Mouse (Mus musculus) B cell, adult 2 months (primary cell): ENCODE data around the gene Nek6.

Source experiments
- DNase-seq, 2 experiments: peaks; one replicate each; pipeline ENCODE4 v3.0.0; 2022

The Nek6 gene

DNA sequence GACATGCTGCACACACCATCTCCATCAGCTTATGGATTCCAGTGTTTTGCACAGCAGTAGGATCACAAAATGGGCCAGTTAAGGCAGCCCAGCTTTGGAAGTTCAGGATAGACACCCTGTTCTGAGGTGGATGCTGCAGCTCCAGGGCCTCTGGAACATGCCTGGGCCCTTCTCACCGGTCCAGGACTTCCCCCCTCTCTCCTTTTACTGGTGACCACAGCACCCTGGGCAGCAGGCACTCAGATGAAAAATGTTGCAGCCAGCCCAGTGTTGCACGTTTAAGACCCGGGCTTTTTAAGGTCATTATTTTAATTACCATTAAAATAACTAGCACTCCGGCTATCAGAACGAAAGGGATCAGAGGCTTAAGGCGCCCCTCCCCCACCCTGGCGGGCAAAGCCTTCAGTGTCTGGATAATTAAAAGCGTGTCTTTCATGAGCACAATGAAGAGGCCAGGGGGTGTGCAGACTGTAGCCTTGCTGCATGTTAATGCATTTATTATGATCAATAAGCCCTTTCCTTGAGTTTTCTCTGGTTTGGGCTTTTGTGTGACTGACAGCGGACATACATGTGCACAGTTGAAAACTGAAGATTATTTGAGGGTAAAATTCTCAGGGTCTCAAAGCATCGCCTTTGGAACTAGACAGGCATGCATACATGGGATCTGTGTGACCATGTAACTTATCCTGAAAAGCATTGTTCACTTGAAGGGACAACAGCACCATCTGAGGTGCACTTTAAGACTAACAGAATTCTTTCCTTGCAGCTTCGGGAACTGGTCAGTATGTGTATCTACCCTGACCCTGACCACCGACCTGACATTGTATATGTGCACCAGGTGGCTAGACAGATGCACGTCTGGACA lies 73.3 kb downstream of the Nek6 start:
- no peak for DNase-seq

DNA sequence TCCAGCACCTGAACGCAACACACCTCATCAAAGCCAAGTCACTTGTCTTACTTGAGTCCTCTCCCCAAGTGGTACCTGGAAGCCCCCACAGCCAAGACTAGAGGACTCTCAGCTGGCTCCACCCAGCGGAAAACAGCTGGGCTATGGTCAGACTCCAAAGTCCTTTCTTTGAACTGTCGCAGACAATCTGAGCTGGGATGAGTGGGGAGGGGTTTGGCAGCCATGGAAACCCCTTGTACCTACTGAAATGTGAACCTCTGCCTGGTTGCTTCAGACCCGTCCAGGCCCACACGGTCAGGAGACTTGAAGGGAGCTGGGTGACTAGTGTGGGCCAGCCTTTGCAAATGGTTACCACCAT lies 73.9 kb downstream of the Nek6 start:
- DNase-seq: no peak

DNA sequence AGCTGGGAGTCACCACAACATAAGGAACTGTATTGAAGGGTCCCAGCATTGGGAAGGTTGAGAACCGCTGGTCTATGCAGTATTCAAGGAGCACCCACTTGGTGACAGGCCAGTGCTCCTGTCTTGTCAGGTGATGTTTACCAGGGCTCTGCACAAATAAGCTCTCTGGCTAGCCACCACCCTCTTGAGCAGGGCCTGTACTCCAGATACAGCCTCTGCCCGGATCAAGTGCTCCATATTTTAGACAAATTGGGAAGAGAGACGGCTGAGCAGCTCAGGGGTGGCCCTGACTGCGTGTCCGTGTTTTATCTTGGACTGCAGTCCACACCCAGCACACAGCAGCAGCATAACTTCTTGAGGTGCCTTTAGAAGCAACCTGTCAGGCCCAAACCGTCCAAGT lies 75.3 kb downstream of the Nek6 start:
- no peak for DNase-seq

DNA sequence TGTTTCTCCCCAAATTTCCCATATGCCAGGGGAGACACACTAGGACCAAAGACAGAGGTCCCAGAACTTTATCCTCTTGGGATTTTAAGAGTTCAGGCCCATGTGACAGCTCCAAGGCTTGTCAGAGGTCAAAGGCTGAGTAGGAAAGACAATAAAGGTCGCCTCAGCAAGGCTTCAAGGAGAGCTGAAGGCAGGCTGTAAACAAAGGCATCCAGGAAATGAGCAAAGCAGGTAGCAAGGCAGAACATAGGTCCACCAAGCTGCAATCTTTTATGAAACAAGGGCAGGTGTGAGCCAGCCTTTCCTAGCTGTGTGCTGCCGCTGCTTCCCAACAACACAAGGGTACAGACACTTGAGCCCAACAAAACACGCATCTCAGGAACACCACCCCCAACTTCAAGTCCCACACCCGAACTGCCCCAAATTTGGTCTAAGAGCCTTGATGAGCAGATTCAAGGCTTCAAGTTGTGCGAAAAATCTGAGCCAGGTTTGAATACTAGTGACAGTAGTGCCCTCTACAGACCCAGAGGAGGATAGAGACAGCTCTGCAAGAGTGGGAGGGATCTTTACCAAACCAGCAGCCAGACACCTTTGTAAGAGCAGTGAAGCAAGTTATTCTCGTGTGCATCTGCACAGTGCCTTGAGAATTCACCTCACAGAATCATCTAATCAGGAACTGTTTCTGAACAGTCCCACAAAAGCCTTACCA lies 80.5 kb downstream of the Nek6 start:
- DNase-seq: no peak

DNA sequence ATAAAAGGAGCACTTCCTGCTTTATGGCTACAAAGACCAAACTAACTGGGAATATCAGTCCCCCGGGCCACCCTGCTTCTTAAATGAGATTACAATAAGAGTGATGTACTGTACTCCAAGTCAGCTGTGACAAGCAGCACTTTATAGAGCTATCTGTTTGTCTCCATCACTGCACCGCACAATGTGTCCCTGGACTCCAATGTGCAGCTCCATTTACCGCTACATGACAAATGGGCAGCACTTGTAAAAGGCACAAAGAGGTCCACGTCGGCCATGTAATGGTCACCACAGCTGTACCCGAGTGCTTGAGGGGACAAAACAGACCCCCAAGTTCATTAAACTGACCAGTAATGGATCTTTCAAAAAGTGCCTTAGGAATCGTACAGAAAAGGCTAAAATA lies 83.4 kb downstream of the Nek6 start:
- DNase-seq: no peak

DNA sequence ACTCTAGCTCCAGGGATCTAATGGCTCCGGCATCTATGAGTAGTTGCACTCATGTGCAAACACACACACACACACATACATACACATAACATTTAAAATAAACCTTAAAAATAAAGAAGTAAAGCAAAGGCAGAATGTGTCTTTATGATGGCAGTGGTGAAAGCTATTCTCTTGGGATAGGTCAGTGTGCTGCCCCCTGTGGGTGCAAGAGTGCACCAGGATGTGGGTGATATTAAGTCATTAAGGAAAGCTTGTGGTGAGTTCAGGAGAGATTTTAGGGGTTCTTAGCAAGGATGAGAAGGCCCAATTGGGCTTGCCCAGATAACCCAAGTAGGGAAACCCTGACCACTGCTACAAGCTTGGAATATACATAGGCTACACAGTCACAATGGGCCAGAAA lies 86.5 kb downstream of the Nek6 start:
- peak; percentile 46 to 50 for DNase-seq

DNA sequence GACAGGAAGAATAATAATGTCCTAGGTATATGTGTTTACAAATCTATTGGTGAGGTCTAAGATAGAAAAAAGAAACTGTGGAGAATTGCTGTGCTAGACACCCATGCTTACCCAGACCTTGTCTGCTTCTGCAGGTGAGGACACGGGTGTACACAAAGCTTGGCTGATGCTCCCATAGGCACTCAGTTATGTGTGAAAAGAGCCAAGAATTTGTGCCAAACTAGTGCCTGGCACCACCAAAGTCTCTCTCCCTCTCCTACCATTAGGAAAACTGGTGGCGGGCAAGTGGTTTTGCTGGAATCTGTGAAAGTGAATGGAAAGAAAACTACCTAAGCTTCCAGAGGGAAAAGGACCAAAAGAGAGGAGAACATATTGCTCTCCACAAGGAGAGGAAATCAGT lies 87.0 kb downstream of the Nek6 start:
- DNase-seq: no peak

DNA sequence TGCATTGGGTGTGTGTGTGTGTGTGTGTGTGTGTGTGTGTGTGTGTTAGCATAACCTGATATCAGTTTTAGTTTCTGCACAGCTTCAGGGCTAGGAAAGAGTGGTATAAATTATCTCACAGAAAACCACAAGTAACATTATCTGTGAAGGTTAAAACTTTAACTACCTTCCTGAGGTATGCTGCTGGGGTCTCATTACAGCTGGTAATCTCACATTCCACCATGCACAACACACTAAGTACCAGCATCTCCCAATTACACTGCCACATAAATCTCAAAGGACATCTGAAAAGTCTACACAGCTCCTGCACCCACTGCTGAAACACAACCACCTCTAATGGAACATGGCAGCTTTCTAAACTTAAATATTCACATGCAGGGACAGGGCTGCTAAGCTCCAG lies 89.4 kb downstream of the Nek6 start:
- DNase-seq: no peak

DNA sequence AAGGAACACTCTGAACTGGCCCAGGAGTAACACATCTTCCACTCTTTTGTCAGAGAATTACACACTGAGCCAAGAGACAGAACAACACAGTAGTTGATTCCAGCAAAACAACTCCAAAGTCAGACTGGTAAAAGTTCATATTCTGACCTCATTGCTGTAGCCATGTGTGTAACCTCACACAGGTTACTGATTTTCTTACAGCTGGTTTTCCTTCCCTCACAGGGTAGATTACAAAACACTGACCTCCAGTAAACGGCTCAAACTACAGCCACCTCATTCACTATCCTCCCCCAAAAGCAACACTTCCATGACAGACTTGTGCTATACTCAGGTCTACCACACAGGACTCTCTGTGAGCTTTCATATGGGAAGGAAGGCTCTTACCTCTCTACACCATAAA lies 96.3 kb downstream of the Nek6 start:
- DNase-seq: no peak

DNA sequence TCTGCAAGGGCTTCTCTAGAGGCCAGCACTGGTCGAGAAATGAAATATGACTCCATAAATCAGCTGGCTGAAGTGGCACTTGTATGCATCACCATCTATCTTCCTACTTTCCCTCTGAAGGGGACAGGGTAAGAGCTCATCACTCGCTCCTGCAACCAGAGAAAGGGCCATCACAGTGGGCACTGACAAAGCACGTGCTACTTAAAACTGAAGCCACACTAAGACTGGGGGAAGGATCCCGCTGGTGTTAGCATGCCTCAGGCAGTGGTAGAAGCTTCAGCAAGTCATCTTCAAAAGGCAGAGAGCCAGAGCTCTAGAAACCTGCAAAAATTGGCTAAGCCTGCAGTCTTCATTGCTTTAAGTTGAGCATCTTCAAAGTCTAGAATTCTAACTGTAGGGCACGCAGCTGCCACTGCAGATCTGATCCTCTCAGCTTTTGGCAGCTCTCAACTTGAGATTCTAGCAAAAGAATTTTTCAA lies 97.4 kb downstream of the Nek6 start:
- no peak for DNase-seq

DNA sequence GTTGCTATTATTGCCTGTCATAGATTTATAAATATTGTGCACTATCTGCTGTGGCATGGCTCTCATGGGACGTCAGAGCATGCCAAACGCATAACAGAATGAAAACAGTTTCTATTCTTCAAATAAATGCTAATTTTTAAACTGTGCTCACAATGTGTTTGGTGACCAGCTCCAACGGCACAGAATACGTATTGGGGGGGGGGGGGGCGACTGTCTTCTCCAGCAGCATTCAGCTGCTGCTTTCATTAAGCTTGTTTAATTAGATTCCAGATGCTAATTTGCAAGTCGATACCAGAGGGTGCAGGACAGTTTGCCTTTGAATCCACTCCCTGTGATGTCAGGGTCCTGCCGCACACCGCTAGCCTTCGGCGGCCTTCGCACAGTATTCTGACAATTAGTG lies 97.9 kb downstream of the Nek6 start:
- no peak for DNase-seq

DNA sequence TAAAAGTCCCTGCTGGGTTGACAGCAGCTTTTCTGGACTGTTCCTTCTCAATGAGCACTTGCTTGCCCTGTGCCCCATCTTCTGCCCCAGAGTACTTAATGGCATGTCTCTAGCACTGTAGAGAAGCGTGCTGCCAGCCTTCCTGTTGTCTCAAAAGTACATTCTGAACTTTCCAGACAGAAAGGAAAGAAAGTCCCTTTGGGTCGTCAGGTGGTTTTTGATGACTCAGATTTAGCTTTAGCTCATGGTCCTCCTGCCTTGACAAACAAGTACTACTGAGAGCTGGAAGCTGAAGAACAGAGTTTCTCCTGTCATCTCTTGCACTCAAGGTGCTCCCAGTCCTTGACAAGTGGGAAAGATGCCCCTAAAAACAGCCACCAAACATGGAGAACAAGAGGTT lies 98.7 kb downstream of the Nek6 start:
- DNase-seq: no peak

DNA sequence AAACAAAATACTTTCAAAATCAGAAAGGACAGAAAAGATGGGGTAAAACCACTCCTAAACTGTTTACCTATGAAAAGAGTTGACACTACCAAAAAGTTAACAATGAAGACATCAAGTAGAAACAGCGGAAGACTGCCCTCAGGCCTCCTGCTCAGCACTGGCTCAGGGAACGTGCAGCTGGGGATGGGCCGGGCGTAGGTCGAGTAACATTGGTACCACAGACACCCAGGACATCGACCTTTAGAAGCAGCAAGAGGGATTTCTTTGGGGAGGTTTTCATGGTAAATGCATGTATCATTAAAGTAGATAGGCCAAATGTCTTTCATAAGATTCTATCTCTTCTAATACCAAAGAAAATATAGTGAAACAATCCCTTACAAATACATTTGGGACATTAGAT lies 101.2 kb downstream of the Nek6 start:
- no peak for DNase-seq

DNA sequence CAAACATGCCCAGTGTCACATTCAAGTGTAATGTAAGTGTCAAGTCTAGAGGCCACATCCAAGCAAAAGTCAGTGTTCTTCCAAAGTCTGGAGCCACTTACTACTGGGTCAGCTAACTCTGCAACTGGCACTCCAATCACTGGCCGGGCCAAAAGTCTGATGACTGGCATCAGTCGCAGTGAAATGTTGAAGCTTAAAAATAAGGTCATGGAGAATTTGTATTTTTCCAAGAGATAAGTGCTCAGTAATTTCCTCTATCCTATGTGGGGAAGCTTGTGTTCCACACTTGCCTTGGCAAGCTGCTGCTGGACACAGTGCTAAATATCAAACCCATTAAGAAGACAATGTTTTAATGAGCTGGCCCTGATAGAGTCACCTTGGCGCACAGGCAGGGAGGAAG lies 102.1 kb downstream of the Nek6 start:
- no peak for DNase-seq

DNA sequence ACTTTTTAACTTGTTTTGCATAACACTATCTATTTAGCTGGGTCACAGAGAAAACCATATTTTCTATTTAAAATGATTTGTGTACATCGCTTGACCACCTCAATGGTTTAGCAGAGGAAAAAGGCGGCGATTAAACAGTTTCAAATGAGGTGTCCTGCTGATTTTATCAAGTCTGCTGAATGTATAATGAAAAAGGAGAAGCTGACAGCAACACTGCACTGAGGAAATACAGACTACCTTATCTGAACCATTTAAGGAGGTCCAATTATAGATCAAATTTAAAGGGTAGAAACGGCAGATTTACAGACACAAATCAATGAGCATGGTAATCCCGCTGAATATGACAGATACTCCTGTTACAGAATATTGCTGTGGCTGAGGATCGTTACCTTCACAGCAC lies 103.0 kb downstream of the Nek6 start:
- DNase-seq: no peak

DNA sequence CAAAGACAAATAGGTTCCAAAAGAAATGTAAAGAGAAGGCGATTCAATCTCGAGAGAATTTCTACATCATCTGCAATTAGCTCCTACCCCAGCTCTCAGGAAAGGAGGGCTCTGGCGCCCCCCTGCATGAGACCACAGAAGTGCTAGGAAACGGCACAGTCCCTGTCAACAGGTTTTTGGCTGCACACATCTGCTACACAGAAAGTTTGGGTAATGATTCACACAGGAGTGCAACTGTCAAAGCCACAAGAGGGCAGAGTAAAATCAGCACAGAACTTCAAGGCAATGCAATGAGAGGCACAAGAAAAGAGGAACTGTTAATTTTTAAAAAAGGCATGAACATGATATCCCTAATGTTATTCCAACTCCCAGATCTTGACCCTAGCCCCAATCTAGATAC lies 104.6 kb downstream of the Nek6 start:
- peak; percentile 24 to 35 for DNase-seq

DNA sequence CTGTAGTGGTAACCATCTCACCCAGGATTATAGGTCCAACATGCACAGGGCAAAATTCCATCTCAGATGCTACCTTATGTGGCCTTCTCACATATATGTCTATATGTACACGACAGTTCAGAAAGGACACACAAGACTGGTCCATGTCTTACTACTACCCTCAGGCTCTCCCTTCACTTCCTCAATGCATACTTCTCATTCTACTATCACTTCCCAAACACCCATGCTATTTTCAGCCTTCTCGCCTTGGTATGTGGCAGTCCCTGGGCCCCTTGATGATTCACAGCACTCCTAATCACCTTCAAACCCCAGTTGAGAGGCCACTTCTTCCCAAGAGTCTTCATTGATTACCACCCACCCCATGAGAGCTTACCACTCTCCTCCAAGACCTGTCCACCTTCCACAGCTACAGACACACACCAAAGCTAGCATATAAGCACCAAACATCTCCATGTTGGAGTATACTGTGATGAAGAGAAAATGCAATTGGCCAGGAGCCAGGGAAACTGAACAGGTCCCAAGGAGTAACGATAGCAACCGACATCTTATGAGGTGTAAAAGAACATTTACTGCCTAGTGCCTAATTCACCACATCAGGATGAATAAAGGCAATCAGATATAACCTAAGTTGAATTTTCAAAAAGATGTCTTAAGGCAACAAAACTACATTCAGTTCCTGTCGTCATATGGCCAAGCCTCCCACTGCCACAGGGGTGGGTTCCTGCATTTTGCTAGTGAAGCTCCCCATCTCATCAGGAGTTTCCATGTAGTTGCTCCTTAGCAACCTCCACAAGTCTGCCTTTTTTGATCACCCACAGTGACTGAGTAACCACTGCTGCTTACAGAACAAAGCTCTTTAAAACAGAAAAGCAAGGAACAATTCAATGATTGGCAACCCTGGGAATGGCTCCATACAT lies 105.8 kb downstream of the Nek6 start:
- DNase-seq: no peak

DNA sequence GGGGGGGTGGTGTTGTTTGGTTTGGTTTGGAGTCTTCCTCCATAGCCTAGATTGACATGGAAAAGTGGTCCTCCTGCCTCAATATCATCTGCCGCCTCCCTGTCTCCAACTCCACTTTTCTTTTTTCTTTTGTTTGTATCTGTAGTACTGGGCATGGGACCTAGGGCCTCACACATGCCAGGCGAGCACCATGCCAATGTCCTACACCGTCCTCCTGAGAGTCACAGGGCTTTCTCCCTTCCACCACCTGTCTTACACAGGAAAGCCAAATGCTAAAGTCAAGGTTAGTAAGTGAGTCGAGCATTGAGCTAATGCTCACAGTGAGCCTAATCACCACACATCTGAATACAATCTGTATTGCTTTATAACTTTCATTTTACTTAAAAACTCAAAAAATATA lies 108.3 kb downstream of the Nek6 start:
- DNase-seq: no peak

DNA sequence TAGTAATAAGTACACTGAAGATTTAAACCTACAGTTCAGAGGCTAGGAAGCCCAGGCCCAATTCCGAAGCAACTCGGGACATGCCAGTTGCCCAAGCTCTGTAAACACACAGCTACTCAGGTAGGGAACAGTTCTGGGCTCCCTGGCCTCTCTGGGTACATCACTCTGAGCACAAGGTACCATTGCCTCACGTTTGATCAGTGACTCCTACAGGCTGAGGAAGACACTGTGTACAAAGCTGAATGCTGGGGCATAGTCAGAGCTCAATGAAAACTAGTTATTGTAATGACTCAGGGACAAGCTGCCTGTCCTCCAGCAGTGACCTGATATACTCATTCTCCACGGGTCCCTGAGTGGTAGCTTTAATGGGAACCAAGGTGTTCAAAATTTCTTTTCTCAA lies 109.6 kb downstream of the Nek6 start:
- no peak for DNase-seq

DNA sequence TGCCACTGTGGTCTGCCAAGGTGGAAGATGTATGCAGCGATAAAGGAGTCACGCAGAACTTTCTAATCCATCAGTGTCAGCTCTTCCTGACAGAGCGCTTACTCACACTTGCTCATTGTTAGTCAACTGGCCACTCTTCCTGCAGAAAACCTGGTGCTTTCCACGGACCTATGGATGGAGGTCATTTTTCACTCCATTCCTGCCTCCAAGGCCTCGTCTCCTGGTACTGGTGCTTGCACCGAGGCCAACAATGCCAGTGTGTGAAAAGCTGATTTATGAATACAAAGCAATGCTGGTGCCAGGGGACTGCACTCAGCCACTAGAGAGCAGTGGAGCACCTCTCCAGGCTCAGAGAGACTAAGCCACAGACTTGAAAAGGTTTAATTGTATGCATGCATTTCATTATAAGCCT lies 110.2 kb downstream of the Nek6 start:
- DNase-seq: no peak

DNA sequence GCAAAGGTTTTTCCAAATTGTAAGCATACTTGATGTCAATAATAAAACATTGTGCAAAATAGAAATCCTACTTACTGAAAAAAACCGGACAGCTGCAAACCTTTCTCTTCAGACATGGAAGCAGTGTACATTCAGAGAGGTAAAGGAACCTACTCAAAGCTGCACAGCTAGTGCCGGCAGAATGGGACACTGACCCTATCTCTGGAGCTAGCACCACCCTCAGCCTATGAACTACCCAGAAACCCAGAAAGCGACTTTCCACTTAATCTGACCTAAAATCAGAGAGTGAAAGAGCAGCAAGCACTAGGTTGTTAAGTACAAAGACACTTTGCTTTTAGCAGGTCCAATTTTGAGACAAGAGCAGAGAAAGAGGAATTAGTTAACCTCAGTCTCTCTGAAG lies 112.0 kb downstream of the Nek6 start:
- DNase-seq: no peak

DNA sequence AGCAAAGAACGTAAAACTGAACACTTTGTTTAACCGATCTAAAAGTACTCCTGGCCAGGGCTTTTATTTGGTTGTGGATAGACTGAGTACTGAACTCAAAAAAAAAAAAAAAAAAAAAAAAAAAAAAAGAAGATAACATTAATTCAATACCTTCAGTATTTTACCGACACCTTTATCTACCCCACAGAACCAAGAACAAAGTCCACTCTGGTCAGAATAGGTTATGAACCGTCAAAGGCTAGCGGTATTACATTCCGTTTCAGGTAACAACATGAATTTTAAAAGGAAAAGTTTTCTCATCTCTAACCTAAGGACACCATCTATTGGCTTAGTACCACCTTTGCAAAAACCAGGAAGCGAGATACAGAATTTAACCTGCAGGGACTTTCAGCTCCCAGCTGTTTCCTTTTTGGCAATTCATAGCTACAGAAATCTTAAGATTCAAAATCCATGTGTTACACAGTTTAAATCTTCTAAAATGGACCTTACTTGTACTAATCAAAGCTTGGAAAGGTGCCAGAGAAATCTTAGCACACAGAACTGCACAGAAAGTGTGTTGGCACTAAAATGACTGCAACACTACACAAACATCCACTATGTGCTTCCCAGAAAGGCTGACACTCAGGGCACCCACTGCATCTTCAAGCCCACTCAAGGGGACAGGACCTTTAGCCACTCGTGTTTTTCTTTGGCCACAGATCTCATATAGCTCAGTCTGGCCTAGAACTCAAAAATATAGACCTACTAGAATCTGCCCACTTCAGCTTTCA lies 112.6 kb downstream of the Nek6 start:
- no peak for DNase-seq

DNA sequence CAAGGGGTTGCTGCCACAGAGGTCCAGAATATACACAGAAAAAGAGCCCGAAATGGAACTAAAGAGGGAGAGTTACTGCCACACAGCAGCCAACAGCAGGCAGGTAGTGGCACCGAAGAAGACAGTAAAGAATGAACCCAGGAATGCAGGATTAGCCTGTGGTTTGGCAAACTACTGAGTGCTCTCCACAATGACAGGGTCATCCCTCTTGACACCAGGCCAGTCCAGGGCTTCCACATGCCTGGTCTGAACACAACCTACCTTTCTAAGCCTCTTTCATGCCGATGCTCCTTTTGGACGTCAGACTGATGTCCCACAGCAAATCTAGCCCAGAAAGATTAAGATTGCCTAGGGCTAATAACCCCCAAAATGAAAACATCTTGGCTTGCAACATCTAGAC lies 117.4 kb downstream of the Nek6 start:
- no peak for DNase-seq
